Mouse (Mus musculus) thymus, postnatal 14 days (tissue): ENCODE data around the gene Akt3.

Experiments
- DNase-seq: peaks from one replicate; pipeline ENCODE4 v3.0.0; 2021

Akt3 gene

GRCm38 (mm10) chr1:177258034-177258342 is at the start of gene Akt3:
Akt3 (minus strand) TSS chr1:177258203.
- DNase-seq = no peak

- DNase-seq = no peak
Observed at GRCm38 (mm10) chr1:177307549-177307948, 49.5 kb upstream of the Akt3 start.

- no peak for DNase-seq
Observed at GRCm38 (mm10) chr1:177298231-177298630, 40.2 kb upstream of the Akt3 start.

- no peak for DNase-seq
Observed at GRCm38 (mm10) chr1:177286764-177287163, 28.8 kb upstream of the Akt3 start.

- DNase-seq = no peak
Observed at GRCm38 (mm10) chr1:177281925-177282324, 23.9 kb upstream of the Akt3 start.

- DNase-seq = no peak
Observed at GRCm38 (mm10) chr1:177277361-177277760, 19.4 kb upstream of the Akt3 start.

GRCm38 (mm10) chr1:177267645-177268044 is 9.6 kb upstream of the Akt3 start:
- no peak for DNase-seq

- no peak for DNase-seq
Observed at GRCm38 (mm10) chr1:177262926-177263325, 4.9 kb upstream of the Akt3 start.

- DNase-seq = no peak
Observed at GRCm38 (mm10) chr1:177260796-177261195, 2.8 kb upstream of the Akt3 start.

- no peak for DNase-seq
Observed at GRCm38 (mm10) chr1:177259038-177259600, 1.1 kb upstream of the Akt3 start.

GRCm38 (mm10) chr1:177258343-177259037 is 487 bp upstream of the Akt3 start:
- peak; percentile 83 for DNase-seq

- peak; percentile 70 for DNase-seq
Observed at GRCm38 (mm10) chr1:177257178-177258033, 597 bp downstream of the Akt3 start.

GRCm38 (mm10) chr1:177248638-177249037 is 9.4 kb downstream of the Akt3 start:
- no peak for DNase-seq

GRCm38 (mm10) chr1:177238368-177238767 is 19.6 kb downstream of the Akt3 start:
- no peak for DNase-seq

- no peak for DNase-seq
Observed at GRCm38 (mm10) chr1:177236695-177237094, 21.3 kb downstream of the Akt3 start.

GRCm38 (mm10) chr1:177236249-177236648 is 21.8 kb downstream of the Akt3 start:
- DNase-seq = no peak

GRCm38 (mm10) chr1:177234462-177234861 is 23.5 kb downstream of the Akt3 start:
- no peak for DNase-seq

GRCm38 (mm10) chr1:177231122-177231521 is 26.9 kb downstream of the Akt3 start:
- DNase-seq = no peak

- no peak for DNase-seq
Observed at GRCm38 (mm10) chr1:177198978-177199377, 59.0 kb downstream of the Akt3 start.

- DNase-seq = no peak
Observed at GRCm38 (mm10) chr1:177195224-177195623, 62.8 kb downstream of the Akt3 start.

GRCm38 (mm10) chr1:177194324-177194723 is 63.7 kb downstream of the Akt3 start:
- DNase-seq = no peak

GRCm38 (mm10) chr1:177191623-177192022 is 66.4 kb downstream of the Akt3 start:
- DNase-seq = no peak

GRCm38 (mm10) chr1:177190358-177190757 is 67.6 kb downstream of the Akt3 start:
- no peak for DNase-seq

GRCm38 (mm10) chr1:177188708-177189107 is 69.3 kb downstream of the Akt3 start:
- peak; percentile 58 for DNase-seq
